Mouse (Mus musculus): ENCODE measurements around the gene Id2. TPM values are rescaled to one million over a fixed set of nuclear protein-coding genes. Genes with fewer than 3 reads are reported as not detected.
A peak's percentile ranks its signal among the peaks of the same experiment; 100 is the strongest.

Id2 gene
- polyA plus RNA-seq (2016; fragmentation: Nextera tagmentation; extraction: Ambion mirVana), result 249 and 276 TPM in 2 replicates

DNA sequence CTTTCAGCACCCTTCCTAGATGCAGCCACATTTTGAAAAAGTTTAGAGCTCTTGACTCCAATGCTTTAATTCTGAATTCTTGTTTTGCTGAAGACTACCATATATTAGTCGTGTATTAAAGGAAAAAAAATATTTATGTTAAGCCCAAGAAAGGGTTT is at the start of gene Id2:
Gene Id2, minus strand, starts transcription at position 89 of the 158 bp plus-strand sequence.
- 0 out of 2 replicates have a peak, but pooled peaks cover 6% of the 10 kb centered on the region for H3K27me3 ChIP-seq
- ATAC-seq (ENCODE audit: low FRiP score, low read depth), result no peak
- peak within 1 kb of the TSS; percentile 93 for H3K27ac ChIP-seq (replicated peaks)
- WGBS, result 0% methylated on average over 1 of the region's 1 CpGs
- peaks cover 55% of the 10 kb centered on the region for H3K4me1 ChIP-seq
- H3K36me3 ChIP-seq, result no peaks in the 10 kb centered on the region
- no peaks in the 10 kb centered on the region for H3K9me3 ChIP-seq
- peak within 1 kb of the TSS; percentile 94 for H3K4me2 ChIP-seq (replicated peaks)
- H3K4me3 ChIP-seq, result peak within 1 kb of the TSS; percentile 79
- H3K9ac ChIP-seq (replicated peaks), result peak within 1 kb of the TSS; percentile 73

DNA sequence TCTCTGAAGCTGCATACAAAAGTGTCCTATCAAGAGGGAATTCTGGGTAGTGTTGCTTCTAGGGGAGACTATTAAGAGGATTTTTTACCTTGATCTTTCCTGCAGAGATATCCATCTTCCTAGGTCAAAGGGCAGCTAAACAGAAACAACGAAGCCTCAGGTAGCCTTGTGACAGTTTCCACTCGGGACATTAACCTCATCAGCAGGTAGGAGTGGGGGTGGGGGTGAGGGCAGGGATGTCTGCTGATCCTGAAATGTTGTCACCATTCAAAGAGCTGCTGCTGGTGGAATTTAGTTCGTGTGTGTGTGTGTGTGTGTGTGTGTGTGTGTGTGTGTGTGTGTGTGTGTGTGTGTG is 48.4 kb upstream of the Id2 start:
- Histone ChIP-seq H3K36me3 (no peaks in the 10 kb centered on the region), H3K9ac (replicated peaks) (no peak overlapping the region), H3K9me3 (no peaks in the 10 kb centered on the region), H3K4me2 (replicated peaks) (no peak overlapping the region), H3K4me3 (no peak overlapping the region), H3K4me1 (0 out of 2 replicates have a peak, but pooled peaks cover 3% of the 10 kb centered on the region), H3K27ac (replicated peaks) (no peak overlapping the region), H3K27me3 (peaks cover 8% of the 10 kb centered on the region; the same call in 1 of the 2 replicates)
- ATAC-seq (ENCODE audit: low FRiP score, low read depth), result no peak
- 64% methylated on average over 3 of the region's 3 CpGs for WGBS

DNA sequence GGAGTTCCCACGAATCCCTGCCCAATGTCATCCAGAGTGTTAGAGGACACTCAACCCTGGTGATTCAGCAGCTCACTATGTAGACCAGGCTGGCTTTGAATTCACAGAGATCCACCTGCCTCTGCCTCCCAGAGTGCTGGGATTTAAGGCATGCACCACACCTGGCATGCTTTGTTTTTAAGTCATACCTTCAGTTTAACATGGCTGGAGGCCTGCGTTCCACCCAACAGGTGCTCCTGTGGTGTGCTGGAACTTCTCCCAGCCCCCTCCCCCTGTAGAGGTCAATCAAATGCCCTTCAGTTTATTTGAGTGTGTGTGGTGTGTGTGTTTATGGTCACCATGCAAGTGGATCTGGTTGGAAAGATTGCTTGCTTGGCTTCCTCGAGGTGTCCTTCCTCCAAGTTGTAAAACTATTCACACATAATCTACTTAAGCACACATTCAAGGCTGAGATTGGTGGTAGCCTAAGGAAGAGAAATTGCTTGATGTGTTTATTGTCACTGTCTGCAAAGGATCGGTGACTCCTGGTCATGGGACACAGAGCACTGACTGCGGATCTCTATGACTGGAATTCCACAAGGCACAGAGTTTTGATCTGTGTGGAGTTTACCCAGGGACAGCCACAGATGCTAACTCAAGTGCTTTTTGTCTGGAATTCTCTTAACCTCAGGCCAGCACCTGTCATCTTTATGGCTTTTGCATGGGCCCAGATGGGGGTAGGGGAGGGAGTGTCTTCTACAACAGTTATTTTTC is 47.8 kb upstream of the Id2 start:
- H3K4me3 ChIP-seq, result no peak overlapping the region
- no peaks in the 10 kb centered on the region for H3K36me3 ChIP-seq
- H3K27ac ChIP-seq (replicated peaks), result no peak overlapping the region
- peaks cover 8% of the 10 kb centered on the region; the same call in 1 of the 2 replicates for H3K27me3 ChIP-seq
- H3K4me1 ChIP-seq, result 0 out of 2 replicates have a peak, but pooled peaks cover 3% of the 10 kb centered on the region
- no peak overlapping the region for H3K4me2 ChIP-seq (replicated peaks)
- 83% methylated on average over 5 of the region's 5 CpGs for WGBS
- H3K9me3 ChIP-seq, result no peaks in the 10 kb centered on the region
- ATAC-seq (ENCODE audit: low FRiP score, low read depth), result no peak
- H3K9ac ChIP-seq (replicated peaks), result no peak overlapping the region

DNA sequence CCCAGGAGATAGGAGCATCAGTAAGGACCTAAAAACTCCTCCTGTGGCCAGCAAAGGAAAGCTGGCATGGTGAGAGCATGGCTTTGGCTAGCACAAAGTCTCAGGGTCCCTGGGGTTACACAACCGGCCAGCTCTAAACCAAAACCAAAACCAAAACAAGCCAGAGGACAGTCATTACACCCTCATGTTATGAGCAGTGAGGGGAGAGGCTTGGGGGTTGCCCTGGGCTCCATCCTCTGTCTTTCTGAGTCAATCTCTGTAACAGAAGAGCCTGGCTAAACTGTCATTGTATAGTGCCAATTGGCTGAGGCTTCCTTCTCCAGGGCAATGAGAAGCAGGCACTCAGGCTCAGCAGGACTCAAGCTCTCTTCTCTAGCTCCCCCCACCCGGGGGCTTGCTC is 46.6 kb upstream of the Id2 start:
- Histone ChIP-seq H3K27me3 (peaks cover 8% of the 10 kb centered on the region; the same call in 1 of the 2 replicates), H3K4me3 (no peak overlapping the region), H3K9ac (replicated peaks) (no peak overlapping the region), H3K4me2 (replicated peaks) (no peak overlapping the region), H3K36me3 (no peaks in the 10 kb centered on the region), H3K27ac (replicated peaks) (no peak overlapping the region), H3K9me3 (no peaks in the 10 kb centered on the region), H3K4me1 (0 out of 2 replicates have a peak, but pooled peaks cover 3% of the 10 kb centered on the region)
- WGBS, result 64% methylated on average over 2 of the region's 2 CpGs
- no peak for ATAC-seq (ENCODE audit: low FRiP score, low read depth)

DNA sequence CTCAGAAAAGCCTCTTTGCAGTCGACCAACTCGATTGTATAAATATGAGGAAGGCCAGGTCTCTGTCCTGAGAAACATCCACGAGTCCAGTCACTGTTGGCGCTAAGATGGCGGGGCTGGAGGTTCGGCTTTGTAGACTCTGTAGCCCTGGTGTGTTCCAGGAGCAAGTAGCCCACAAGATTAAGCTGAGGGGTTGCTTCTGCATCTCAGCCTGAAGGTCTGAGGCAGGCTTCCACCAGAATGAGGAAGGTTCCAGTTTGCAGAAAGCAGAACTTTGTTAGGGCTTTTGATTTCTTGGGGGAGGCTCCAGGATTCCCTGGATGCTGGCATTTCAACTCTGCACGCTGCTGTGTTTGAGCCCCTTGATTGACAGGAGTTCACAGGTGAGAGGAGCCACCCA is 45.3 kb upstream of the Id2 start:
- H3K27me3 ChIP-seq, result peaks cover 7% of the 10 kb centered on the region; the same call in 1 of the 2 replicates
- no peak for ATAC-seq (ENCODE audit: low FRiP score, low read depth)

DNA sequence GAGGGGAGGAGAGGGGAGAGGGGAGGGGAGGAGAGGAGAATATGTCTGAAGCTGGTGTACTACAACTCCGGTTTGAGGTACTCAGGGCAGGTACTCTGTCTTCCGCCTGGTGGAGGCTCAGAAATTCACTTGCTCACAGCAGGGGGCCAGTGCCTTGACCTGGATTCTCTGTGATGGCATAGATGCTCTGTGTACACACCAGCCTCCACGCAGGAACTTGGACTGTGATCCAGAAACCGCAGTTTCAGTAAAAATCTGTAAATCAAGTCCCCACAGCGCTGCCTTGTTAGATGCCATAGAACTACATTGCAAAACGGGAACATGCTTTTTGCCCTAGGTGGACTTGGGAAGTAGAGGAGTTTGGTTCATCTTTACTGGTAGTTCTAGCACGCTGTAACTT is 44.4 kb upstream of the Id2 start:
- ATAC-seq (ENCODE audit: low FRiP score, low read depth), result no peak

More for the DNA sequence above, 45.3 kb upstream of the Id2 start:
- Histone ChIP-seq H3K4me1 (0 out of 2 replicates have a peak, but pooled peaks cover 3% of the 10 kb centered on the region), H3K4me3 (no peak overlapping the region), H3K9ac (replicated peaks) (no peak overlapping the region), H3K27ac (replicated peaks) (no peak overlapping the region), H3K9me3 (no peaks in the 10 kb centered on the region), H3K36me3 (no peaks in the 10 kb centered on the region), H3K4me2 (replicated peaks) (no peak overlapping the region)
- WGBS, result 85% methylated on average over 7 of the region's 7 CpGs

DNA sequence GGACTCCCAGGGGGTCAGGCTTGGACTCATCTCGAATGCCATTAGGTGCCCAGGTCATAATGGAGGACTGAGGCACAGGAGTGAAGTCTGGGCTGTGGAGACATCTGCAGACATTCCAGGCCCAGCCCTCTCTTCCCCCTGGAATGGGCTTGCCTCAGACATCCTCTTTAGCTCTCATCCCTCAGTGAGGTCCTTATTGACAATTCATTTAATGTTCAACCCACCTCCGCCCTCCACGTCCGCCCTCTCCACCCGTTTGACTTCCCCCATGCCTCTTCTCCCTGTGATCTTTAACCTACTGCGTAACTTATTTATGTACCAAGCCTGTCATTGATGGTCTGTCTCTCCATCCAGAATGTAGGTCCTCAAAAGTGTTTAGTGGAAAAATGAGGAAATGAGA is 43.2 kb upstream of the Id2 start:
- Histone ChIP-seq H3K4me2 (replicated peaks) (no peak overlapping the region), H3K9ac (replicated peaks) (no peak overlapping the region), H3K4me3 (no peak overlapping the region), H3K4me1 (0 out of 2 replicates have a peak, but pooled peaks cover 3% of the 10 kb centered on the region), H3K27ac (replicated peaks) (no peak overlapping the region), H3K9me3 (no peaks in the 10 kb centered on the region), H3K36me3 (no peaks in the 10 kb centered on the region), H3K27me3 (peaks cover 5% of the 10 kb centered on the region; the same call in 1 of the 2 replicates)
- ATAC-seq (ENCODE audit: low FRiP score, low read depth), result no peak
- WGBS, result 84% methylated on average over 6 of the region's 6 CpGs

More for the DNA sequence above, 44.4 kb upstream of the Id2 start:
- Histone ChIP-seq H3K9ac (replicated peaks) (no peak overlapping the region), H3K4me1 (0 out of 2 replicates have a peak, but pooled peaks cover 3% of the 10 kb centered on the region), H3K4me3 (no peak overlapping the region), H3K4me2 (replicated peaks) (no peak overlapping the region), H3K36me3 (no peaks in the 10 kb centered on the region), H3K27ac (replicated peaks) (no peak overlapping the region), H3K27me3 (peaks cover 5% of the 10 kb centered on the region; the same call in 1 of the 2 replicates), H3K9me3 (no peaks in the 10 kb centered on the region)
- 72% methylated on average over 7 of the region's 7 CpGs for WGBS

DNA sequence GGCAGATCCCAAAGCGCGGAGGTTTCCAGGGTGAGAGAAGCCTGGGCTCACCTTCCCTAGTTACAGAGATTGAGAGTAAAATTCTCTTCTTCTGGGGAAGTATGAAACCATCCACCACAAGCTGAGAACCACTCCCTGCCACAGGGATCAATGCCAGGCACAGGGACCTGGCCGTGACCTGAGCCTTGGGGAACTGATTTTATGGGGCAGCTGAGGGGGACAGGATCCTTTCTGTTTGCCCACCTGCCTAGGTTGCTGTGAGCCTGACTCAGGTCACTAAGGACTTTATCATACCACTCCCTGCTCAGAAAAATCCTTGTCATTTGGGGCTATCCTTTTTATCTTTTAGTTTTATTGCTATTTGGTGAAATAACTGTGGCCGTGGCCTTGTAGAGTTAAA is 41.7 kb upstream of the Id2 start:
- Histone ChIP-seq H3K9ac (replicated peaks) (no peak overlapping the region), H3K4me2 (replicated peaks) (no peak overlapping the region), H3K27me3 (peaks cover 5% of the 10 kb centered on the region; the same call in 1 of the 2 replicates), H3K9me3 (no peaks in the 10 kb centered on the region), H3K4me3 (no peak overlapping the region), H3K4me1 (0 out of 2 replicates have a peak, but pooled peaks cover 3% of the 10 kb centered on the region), H3K27ac (replicated peaks) (no peak overlapping the region), H3K36me3 (no peaks in the 10 kb centered on the region)
- ATAC-seq (ENCODE audit: low FRiP score, low read depth), result no peak
- 89% methylated on average over 4 of the region's 4 CpGs for WGBS

DNA sequence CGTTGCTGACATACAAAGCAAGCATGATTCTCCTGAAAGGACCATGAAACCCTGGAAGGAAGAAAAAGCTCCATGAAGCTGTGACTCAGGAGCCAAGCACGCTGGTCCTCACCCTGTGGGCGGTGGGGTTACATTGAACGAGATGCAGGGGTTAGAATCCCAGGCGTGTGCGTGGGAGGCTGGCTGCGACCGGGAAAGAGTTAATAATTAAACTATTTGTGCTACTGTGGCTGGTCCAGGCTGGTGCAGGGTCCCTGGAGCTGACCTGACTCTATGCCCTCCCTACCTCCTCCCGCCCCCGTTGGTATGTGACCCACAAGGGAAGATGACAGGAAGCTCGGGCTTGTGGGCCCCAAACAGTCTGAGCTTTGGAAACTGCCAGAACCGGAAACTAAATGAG is 35.1 kb upstream of the Id2 start:
- Histone ChIP-seq H3K27me3 (no peaks in the 10 kb centered on the region), H3K4me3 (no peak overlapping the region), H3K4me1 (peaks cover 16% of the 10 kb centered on the region), H3K9me3 (no peaks in the 10 kb centered on the region), H3K4me2 (replicated peaks) (no peak overlapping the region), H3K9ac (replicated peaks) (no peak overlapping the region), H3K36me3 (no peaks in the 10 kb centered on the region), H3K27ac (replicated peaks) (no peak overlapping the region)
- 83% methylated on average over 12 of the region's 12 CpGs for WGBS
- no peak for ATAC-seq (ENCODE audit: low FRiP score, low read depth)

DNA sequence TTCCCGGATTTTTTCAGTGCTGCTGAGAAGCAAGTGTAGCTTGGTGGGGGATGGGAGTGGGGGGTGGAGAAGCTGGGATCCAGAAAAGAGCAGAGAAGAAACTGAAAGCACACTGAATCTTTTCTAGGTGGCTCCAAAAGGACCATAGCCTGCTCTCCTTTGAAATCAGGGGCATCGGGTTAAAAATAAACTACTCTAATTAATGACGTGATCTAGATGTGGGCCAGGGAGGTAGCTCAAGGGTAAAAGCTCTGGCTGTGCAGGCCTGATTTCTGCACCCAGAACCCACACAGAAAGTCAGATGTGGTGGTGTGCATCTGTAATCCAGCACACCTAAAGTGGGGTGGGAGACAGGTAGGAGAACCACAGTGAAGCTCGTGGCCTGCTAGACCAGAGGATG is 30.7 kb upstream of the Id2 start:
- H3K4me3 ChIP-seq, result no peak overlapping the region
- H3K4me2 ChIP-seq (replicated peaks), result no peak overlapping the region
- H3K9ac ChIP-seq (replicated peaks), result no peak overlapping the region
- ATAC-seq (ENCODE audit: low FRiP score, low read depth), result no peak
- no peak overlapping the region for H3K27ac ChIP-seq (replicated peaks)
- no peaks in the 10 kb centered on the region for H3K27me3 ChIP-seq
- 0 out of 2 replicates have a peak, but pooled peaks cover 6% of the 10 kb centered on the region for H3K9me3 ChIP-seq
- H3K4me1 ChIP-seq, result peaks cover 54% of the 10 kb centered on the region
- 64% methylated on average over 4 of the region's 4 CpGs for WGBS
- no peaks in the 10 kb centered on the region for H3K36me3 ChIP-seq

DNA sequence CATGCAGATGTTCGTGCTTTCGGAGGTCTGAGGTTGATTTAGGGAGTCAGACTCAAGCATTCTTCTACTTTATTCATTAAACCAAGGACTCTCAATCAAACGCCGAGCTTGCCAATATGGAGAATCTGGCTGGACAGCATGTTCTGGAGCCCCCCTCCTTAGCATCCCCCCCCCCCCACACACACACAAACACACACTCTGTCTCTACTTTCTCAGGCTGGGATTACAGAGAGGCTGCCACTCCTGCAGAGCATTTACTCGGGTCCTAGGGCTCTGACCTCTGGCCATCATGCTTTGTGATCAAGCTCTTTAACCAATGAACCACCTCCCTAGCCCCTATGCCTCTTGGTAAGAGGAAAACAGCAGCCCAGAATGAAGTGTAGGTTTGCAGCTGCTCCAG is 29.3 kb upstream of the Id2 start:
- peaks cover 54% of the 10 kb centered on the region for H3K4me1 ChIP-seq
- H3K27ac ChIP-seq (replicated peaks), result peak overlapping the region; percentile 89
- WGBS, result 31% methylated on average over 5 of the region's 5 CpGs
- no peaks in the 10 kb centered on the region for H3K27me3 ChIP-seq
- 0 out of 2 replicates have a peak, but pooled peaks cover 7% of the 10 kb centered on the region for H3K9me3 ChIP-seq
- H3K4me2 ChIP-seq (replicated peaks), result peak overlapping the region; percentile 40; the same call in 1 of the 2 replicates
- H3K9ac ChIP-seq (replicated peaks), result no peak overlapping the region
- H3K4me3 ChIP-seq, result no peak overlapping the region
- no peaks in the 10 kb centered on the region for H3K36me3 ChIP-seq
- ATAC-seq (ENCODE audit: low FRiP score, low read depth), result no peak

DNA sequence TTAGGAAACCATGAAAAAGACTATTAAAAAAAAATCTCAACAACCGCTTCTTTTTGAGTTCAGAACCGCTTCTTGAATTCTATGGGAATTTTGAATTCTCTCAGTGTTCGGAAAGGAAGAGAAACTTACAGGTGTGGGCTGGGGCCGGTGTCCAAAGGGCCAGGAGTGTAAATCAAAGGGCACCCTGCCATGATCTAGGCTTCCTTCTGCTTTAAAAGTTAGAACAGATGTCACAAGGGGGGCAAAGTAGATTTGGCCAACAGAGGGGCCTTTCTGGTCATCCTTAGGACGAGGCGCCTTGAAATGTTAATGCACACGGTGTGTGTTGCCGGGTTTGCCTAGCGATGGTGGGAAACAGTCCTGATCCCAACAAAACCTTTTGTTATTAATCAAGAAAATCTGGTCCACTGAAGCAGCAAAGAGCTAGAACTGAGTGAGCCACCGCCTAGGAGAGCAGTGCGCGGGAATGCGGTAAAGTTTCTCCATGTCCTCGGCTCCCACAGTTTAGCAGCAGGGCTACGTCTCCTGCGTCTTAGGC is 28.4 kb upstream of the Id2 start:
- Histone ChIP-seq H3K4me2 (replicated peaks) (peak overlapping the region; percentile 40), H3K4me1 (peaks cover 54% of the 10 kb centered on the region), H3K36me3 (no peaks in the 10 kb centered on the region), H3K4me3 (no peak overlapping the region), H3K9ac (replicated peaks) (no peak overlapping the region; the same call in 1 of the 2 replicates), H3K9me3 (0 out of 2 replicates have a peak, but pooled peaks cover 7% of the 10 kb centered on the region), H3K27ac (replicated peaks) (peak overlapping the region; percentile 89), H3K27me3 (no peaks in the 10 kb centered on the region)
- WGBS, result 5% methylated on average over 16 of the region's 16 CpGs
- ATAC-seq (ENCODE audit: low FRiP score, low read depth), result 0 out of 2 replicates have a peak, but pooled peaks have one; percentile 3
